Comparison of ENCODE assay signal across 19 mouse cellular contexts in the genomic region with DNA sequence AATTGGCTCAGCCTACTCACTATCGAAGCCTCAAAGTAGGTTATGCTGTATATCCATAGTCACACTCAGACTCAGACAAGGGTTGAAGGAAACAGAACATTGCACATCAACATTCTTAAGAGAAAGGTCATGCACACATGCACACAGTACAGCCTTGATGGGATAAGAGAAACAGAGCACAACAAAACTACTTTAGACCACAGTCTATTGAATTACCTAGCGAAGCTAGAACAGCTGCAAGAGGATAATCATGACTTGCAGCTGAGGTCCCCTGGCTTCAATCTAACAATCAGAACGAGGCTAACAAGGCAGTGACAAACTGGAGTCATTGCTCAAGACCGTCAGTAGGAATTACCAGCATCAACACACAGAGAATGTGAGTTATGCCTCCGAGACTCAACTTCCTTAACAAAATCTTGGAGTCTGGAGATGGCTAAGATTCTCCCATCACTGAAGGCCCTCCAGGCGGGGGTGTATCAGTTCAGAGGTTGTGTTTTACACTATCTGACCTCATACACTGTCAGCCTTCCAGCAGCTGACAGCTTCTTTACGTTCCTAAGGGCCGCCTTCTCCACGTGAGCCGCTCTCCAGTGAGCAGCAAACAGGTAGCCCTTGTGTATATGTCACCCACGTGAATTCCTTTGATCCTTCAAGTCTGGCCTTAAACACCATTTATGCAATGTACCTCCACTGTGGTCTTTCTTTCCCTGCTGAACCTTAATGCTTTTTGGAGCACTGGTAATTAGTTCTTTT. TPM values are rescaled to one million over a fixed set of nuclear protein-coding genes. Genes with fewer than 3 reads are reported as not detected.
DNase-seq lines count a peak whose midpoint lies in the region; ATAC-seq and TF ChIP-seq lines count a peak whose summit lies in the region.
"Had no signal": no experiment of that assay in that cellular context is flagged by ENCODE, and none has a peak within 500 bp of the region (broad histone marks: within the 10 kb centered on the region; RNA-seq: fewer than 3 reads in every experiment).

No protein-coding gene starts in this region.

- ATAC-seq in forebrain, postnatal 0 days: peak; percentile 20; the same call in 1 of the 2 replicates
- no peak; the same call in 1 of the 2 replicates for ATAC-seq in forebrain, embryonic 15.5 days (replicated peaks)
- 0 out of 2 replicates have a peak, but pooled peaks have one; percentile 42 for ATAC-seq in kidney, embryonic 16.5 days (ENCODE audit: low FRiP score, low TSS enrichment)
- ATAC-seq in kidney, embryonic 15.5 days (replicated peaks; ENCODE audit: low FRiP score): no peak
- 0 out of 2 replicates have a peak, but pooled peaks have one; percentile 19 for ATAC-seq in hindbrain, embryonic 15.5 days (ENCODE audit: low FRiP score, low read depth)

- no peak for TF ChIP-seq POLR2A in brain, embryonic 14.5 days (IDR thresholded peaks at IDR 0.05; ENCODE audit: borderline replicate concordance, extremely low read depth, insufficient read depth, insufficient read length, poor library complexity, severe bottlenecking)
- TF ChIP-seq POLR2A in cerebellum, adult 2 months (IDR thresholded peaks at IDR 0.05; ENCODE audit: borderline replicate concordance, insufficient read depth, low read length): no peak

- H3K4me2 ChIP-seq in forebrain, postnatal 0 days (ENCODE audit: low read depth): no peak overlapping the region
- no peak overlapping the region for H3K4me2 ChIP-seq in forebrain, embryonic 15.5 days (replicated peaks)
- H3K4me2 ChIP-seq in kidney, embryonic 16.5 days (replicated peaks; ENCODE audit: low read depth, low read length): no peak overlapping the region
- no peak overlapping the region for H3K4me2 ChIP-seq in kidney, embryonic 15.5 days
- no peak overlapping the region for H3K4me2 ChIP-seq in hindbrain, embryonic 15.5 days
- H3K4me2 ChIP-seq: limb, embryonic 12.5 days; liver, embryonic 15.5 days had no signal

- WGBS in forebrain, postnatal 0 days: 46% methylated on average over 11 of the region's 11 CpGs
- 38% methylated on average over 11 of the region's 11 CpGs for WGBS in forebrain, embryonic 15.5 days
- 48% methylated on average over 11 of the region's 11 CpGs for WGBS in kidney, embryonic 16.5 days
- 54% methylated on average over 11 of the region's 11 CpGs for WGBS in kidney, embryonic 15.5 days
- 57% methylated on average over 11 of the region's 11 CpGs for WGBS in hindbrain, embryonic 15.5 days
- 51% methylated on average over 11 of the region's 11 CpGs for WGBS in cerebellum, adult 2 months

- no peaks in the 10 kb centered on the region for H3K4me1 ChIP-seq in forebrain, postnatal 0 days (ENCODE audit: insufficient read depth)
- H3K4me1 ChIP-seq in forebrain, embryonic 15.5 days: no peaks in the 10 kb centered on the region
- no peaks in the 10 kb centered on the region for H3K4me1 ChIP-seq in kidney, embryonic 16.5 days (ENCODE audit: insufficient read depth, low read length)
- no peaks in the 10 kb centered on the region for H3K4me1 ChIP-seq in kidney, embryonic 15.5 days
- H3K4me1 ChIP-seq in hindbrain, embryonic 15.5 days (replicated peaks): peaks cover 5% of the 10 kb centered on the region; the same call in 1 of the 2 replicates
- H3K4me1 ChIP-seq in cerebellum, adult 2 months (ENCODE audit: control insufficient read depth, insufficient read depth, low read length): peaks cover 12% of the 10 kb centered on the region
- H3K4me1 ChIP-seq: limb, embryonic 12.5 days; liver, embryonic 15.5 days had no signal

- DNase-seq in forebrain, postnatal 0 days: no peak
- peak; percentile 7 for DNase-seq in brain, embryonic 14.5 days (ENCODE audit: low read depth)
- no peak for DNase-seq in cerebellum, adult 9-10 months
- DNase-seq in cerebellum, adult 2 months: no peak
- DNase-seq: adrenal gland, adult 8-10 months; cerebellum, postnatal 10 days; kidney, adult 2 months; right cerebral cortex, adult 18-20 months; thymus, postnatal 14 days had no signal

- H3K9me3 ChIP-seq in forebrain, postnatal 0 days (ENCODE audit: low read length): no peaks in the 10 kb centered on the region
- H3K9me3 ChIP-seq in forebrain, embryonic 15.5 days: no peaks in the 10 kb centered on the region
- H3K9me3 ChIP-seq in kidney, embryonic 16.5 days (ENCODE audit: low read length): no peaks in the 10 kb centered on the region
- H3K9me3 ChIP-seq in kidney, embryonic 15.5 days (replicated peaks): no peaks in the 10 kb centered on the region
- no peaks in the 10 kb centered on the region for H3K9me3 ChIP-seq in hindbrain, embryonic 15.5 days
- H3K9me3 ChIP-seq: limb, embryonic 12.5 days; liver, embryonic 15.5 days had no signal

- peaks cover 17% of the 10 kb centered on the region for H3K36me3 ChIP-seq in forebrain, postnatal 0 days (ENCODE audit: insufficient read depth)
- H3K36me3 ChIP-seq in forebrain, embryonic 15.5 days: no peaks in the 10 kb centered on the region
- no peaks in the 10 kb centered on the region for H3K36me3 ChIP-seq in kidney, embryonic 16.5 days (ENCODE audit: insufficient read depth, low read length)
- no peaks in the 10 kb centered on the region for H3K36me3 ChIP-seq in kidney, embryonic 15.5 days
- 0 out of 2 replicates have a peak, but pooled peaks cover 6% of the 10 kb centered on the region for H3K36me3 ChIP-seq in hindbrain, embryonic 15.5 days
- H3K36me3 ChIP-seq: limb, embryonic 12.5 days; liver, embryonic 15.5 days had no signal

- no peaks in the 10 kb centered on the region for H3K27me3 ChIP-seq in forebrain, postnatal 0 days (ENCODE audit: insufficient read depth, low read length)
- H3K27me3 ChIP-seq in forebrain, embryonic 15.5 days: no peaks in the 10 kb centered on the region
- no peaks in the 10 kb centered on the region for H3K27me3 ChIP-seq in kidney, embryonic 16.5 days (ENCODE audit: insufficient read depth, low read length)
- H3K27me3 ChIP-seq in kidney, embryonic 15.5 days: no peaks in the 10 kb centered on the region
- no peaks in the 10 kb centered on the region for H3K27me3 ChIP-seq in hindbrain, embryonic 15.5 days
- no peaks in the 10 kb centered on the region for H3K27me3 ChIP-seq in cerebellum, adult 2 months (ENCODE audit: control insufficient read depth, insufficient read depth, low read length)
- H3K27me3 ChIP-seq: limb, embryonic 12.5 days; liver, embryonic 15.5 days had no signal

- no peak overlapping the region for H3K9ac ChIP-seq in forebrain, postnatal 0 days
- no peak overlapping the region for H3K9ac ChIP-seq in forebrain, embryonic 15.5 days (replicated peaks)
- no peak overlapping the region for H3K9ac ChIP-seq in kidney, embryonic 16.5 days (replicated peaks; ENCODE audit: low read length)
- no peak overlapping the region for H3K9ac ChIP-seq in kidney, embryonic 15.5 days
- no peak overlapping the region for H3K9ac ChIP-seq in hindbrain, embryonic 15.5 days
- H3K9ac ChIP-seq: limb, embryonic 12.5 days; liver, embryonic 15.5 days had no signal

- H3K27ac ChIP-seq in forebrain, postnatal 0 days (ENCODE audit: low read depth, low read length): no peak overlapping the region
- no peak overlapping the region for H3K27ac ChIP-seq in forebrain, embryonic 15.5 days (replicated peaks)
- no peak overlapping the region for H3K27ac ChIP-seq in kidney, embryonic 16.5 days (ENCODE audit: low read length)
- H3K27ac ChIP-seq in kidney, embryonic 15.5 days: no peak overlapping the region
- no peak overlapping the region for H3K27ac ChIP-seq in hindbrain, embryonic 15.5 days (replicated peaks)
- no peak overlapping the region for H3K27ac ChIP-seq in cerebellum, adult 2 months (ENCODE audit: insufficient read depth, low read length)
- H3K27ac ChIP-seq: layer of hippocampus, adult 2 months; limb, embryonic 12.5 days; liver, embryonic 15.5 days; stomach, postnatal 0 days had no signal

- no peak for TF ChIP-seq CTCF in forebrain, postnatal 0 days (IDR thresholded peaks at IDR 0.05; ENCODE audit: low read depth)
- no peak for TF ChIP-seq CTCF in brain, embryonic 14.5 days (IDR thresholded peaks at IDR 0.05; ENCODE audit: borderline replicate concordance, extremely low read depth, insufficient read depth, insufficient read length)
- no peak for TF ChIP-seq CTCF in cerebellum, adult 2 months (IDR thresholded peaks at IDR 0.05; ENCODE audit: borderline replicate concordance, insufficient read depth, low read depth, low read length)

- H3K4me3 ChIP-seq in forebrain, postnatal 0 days (ENCODE audit: low read depth, low read length): no peak overlapping the region
- H3K4me3 ChIP-seq in forebrain, embryonic 15.5 days: no peak overlapping the region
- H3K4me3 ChIP-seq in kidney, embryonic 16.5 days (ENCODE audit: low read length): no peak overlapping the region
- H3K4me3 ChIP-seq in kidney, embryonic 15.5 days (replicated peaks): no peak overlapping the region
- H3K4me3 ChIP-seq in hindbrain, embryonic 15.5 days: no peak overlapping the region
- no peak overlapping the region for H3K4me3 ChIP-seq in cerebellum, adult 2 months (replicated peaks; ENCODE audit: insufficient read depth, low read depth, low read length)
- H3K4me3 ChIP-seq: layer of hippocampus, adult 2 months; limb, embryonic 12.5 days; liver, embryonic 15.5 days had no signal

RNA-seq across cellular contexts. Expression of gene Snap91, which starts 10.7 kb away (rescaled TPM):
- 136 and 166 TPM in 2 replicates for total RNA-seq in forebrain, postnatal 0 days (2014; rRNA removed)
- polyA plus RNA-seq in forebrain, postnatal 0 days (2015; fragmentation: Nextera tagmentation; extraction: Ambion mirVana): 103 and 140 TPM in 2 replicates
- polyA plus RNA-seq in forebrain, embryonic 15.5 days (2015; fragmentation: Nextera tagmentation; extraction: Ambion mirVana): 98.4 and 101 TPM in 2 replicates
- 18.4 and 20.1 TPM in 2 replicates for polyA plus RNA-seq in kidney, embryonic 16.5 days (2015; fragmentation: Nextera tagmentation; extraction: Ambion mirVana)
- polyA plus RNA-seq in kidney, embryonic 15.5 days (2015; fragmentation: Nextera tagmentation; extraction: Ambion mirVana): 20.6 and 21.3 TPM in 2 replicates
- polyA plus RNA-seq in brain, embryonic 14.5 days (2012; rRNA removed): 116 and 131 TPM in 2 replicates
- polyA plus RNA-seq in hindbrain, embryonic 15.5 days (2015; fragmentation: Nextera tagmentation; extraction: Ambion mirVana): 164 and 172 TPM in 2 replicates
- polyA plus RNA-seq in cerebellum, adult 2 months (2012; rRNA removed): 234 and 267 TPM in 2 replicates
- total RNA-seq: granulocyte monocyte progenitor cell, adult 5-6 weeks; hematopoietic stem cell, adult 5-6 weeks had no signal

Comparison
In these comparisons a context has a peak if more than half of its experiments do, and no peak if none do; other contexts are left out.
1. ATAC-seq: peak in forebrain, postnatal 0 days (single experiment), kidney, embryonic 16.5 days (single experiment) and hindbrain, embryonic 15.5 days (single experiment); none in forebrain, embryonic 15.5 days (single experiment) and kidney, embryonic 15.5 days (single experiment).